Mouse (Mus musculus) T-helper 1 cell (primary cell): ENCODE measurements around the gene Pik3r1.

Experiments used
- in situ Hi-C: fragments of 300-600 bp; cut with MboI, MseI; formaldehyde crosslinking; loops from one replicate; pipeline ENCODE4 v1.15.1; 2025; ENCODE audit warnings: high pct_unique_total_duplicates

Pik3r1 gene

GRCm38 (mm10) chr13:101767013-101767808, 806 bp downstream of the Pik3r1 start:
- in situ Hi-C loops = loop anchor here (5.0 kb wide), 1 partner anchor 60 kb away; no protein-coding TSS in a partner anchor

- in situ Hi-C loops = loop anchor here (5.0 kb wide), 1 partner anchor 59 kb away; no protein-coding TSS in a partner anchor
Observed at GRCm38 (mm10) chr13:101766605-101767012, 1.4 kb downstream of the Pik3r1 start.

GRCm38 (mm10) chr13:101765976-101766375, 2.0 kb downstream of the Pik3r1 start:
- in situ Hi-C loops = loop anchor here (5.0 kb wide), 1 partner anchor 59 kb away; no protein-coding TSS in a partner anchor

- in situ Hi-C loops = no loop called here
Observed at GRCm38 (mm10) chr13:101764111-101764510, 3.9 kb downstream of the Pik3r1 start.

GRCm38 (mm10) chr13:101763676-101764075, 4.3 kb downstream of the Pik3r1 start:
- in situ Hi-C loops = no loop called here

- in situ Hi-C loops = no loop called here
Observed at GRCm38 (mm10) chr13:101763149-101763548, 4.9 kb downstream of the Pik3r1 start.

- in situ Hi-C loops = no loop called here
Observed at GRCm38 (mm10) chr13:101761617-101762016, 6.4 kb downstream of the Pik3r1 start.

- in situ Hi-C loops = no loop called here
Observed at GRCm38 (mm10) chr13:101760953-101761352, 7.1 kb downstream of the Pik3r1 start.

- in situ Hi-C loops = no loop called here
Observed at GRCm38 (mm10) chr13:101760001-101760687, 7.9 kb downstream of the Pik3r1 start.

- in situ Hi-C loops = no loop called here
Observed at GRCm38 (mm10) chr13:101759281-101759871, 8.6 kb downstream of the Pik3r1 start.

GRCm38 (mm10) chr13:101757801-101758422, 10.1 kb downstream of the Pik3r1 start:
- in situ Hi-C loops = no loop called here

- in situ Hi-C loops = no loop called here
Observed at GRCm38 (mm10) chr13:101755228-101755627, 12.8 kb downstream of the Pik3r1 start.

GRCm38 (mm10) chr13:101753639-101754038, 14.4 kb downstream of the Pik3r1 start:
- in situ Hi-C loops = no loop called here

GRCm38 (mm10) chr13:101751816-101752215, 16.2 kb downstream of the Pik3r1 start:
- in situ Hi-C loops = no loop called here

GRCm38 (mm10) chr13:101746012-101746595, 21.9 kb downstream of the Pik3r1 start:
- in situ Hi-C loops = loop anchor here (25.0 kb wide), 1 partner anchor 891 kb away; no protein-coding TSS in a partner anchor

- in situ Hi-C loops = loop anchor here (25.0 kb wide), 1 partner anchor 892 kb away; no protein-coding TSS in a partner anchor
Observed at GRCm38 (mm10) chr13:101744943-101745342, 23.1 kb downstream of the Pik3r1 start.

- in situ Hi-C loops = loop anchor here (25.0 kb wide), 1 partner anchor 893 kb away; no protein-coding TSS in a partner anchor
Observed at GRCm38 (mm10) chr13:101744053-101744452, 24.0 kb downstream of the Pik3r1 start.

GRCm38 (mm10) chr13:101743247-101743646, 24.8 kb downstream of the Pik3r1 start:
- in situ Hi-C loops = loop anchor here (25.0 kb wide), 1 partner anchor 894 kb away; no protein-coding TSS in a partner anchor

GRCm38 (mm10) chr13:101742596-101742995, 25.4 kb downstream of the Pik3r1 start:
- in situ Hi-C loops = loop anchor here (25.0 kb wide), 1 partner anchor 895 kb away; no protein-coding TSS in a partner anchor

GRCm38 (mm10) chr13:101741530-101742309, 26.3 kb downstream of the Pik3r1 start:
- in situ Hi-C loops = loop anchor here (25.0 kb wide), 1 partner anchor 896 kb away; no protein-coding TSS in a partner anchor
